Mouse (Mus musculus) midbrain, embryonic 13.5 days (tissue): ENCODE results near the gene Sfmbt2. TPM values are rescaled to one million over a fixed set of nuclear protein-coding genes. Genes with fewer than 3 reads are reported as not detected.

ENCODE experiments used
- ATAC-seq: fragments of 200-750 bp; cut with Nextera tagmentation; 2 replicates; pipeline ENCODE4 v1.8.0; 2017; ENCODE audit warnings: mild to moderate bottlenecking, moderate TSS enrichment, moderate library complexity
- H3K27ac ChIP-seq: fragments of 300-500 bp; sonication (generic); 2 replicates; pipeline ENCODE4 v1.5.1; 2015; ENCODE audit warnings: inconsistent platforms, mild to moderate bottlenecking, moderate library complexity
- H3K27me3 ChIP-seq: fragments of 300-500 bp; sonication (generic); 2 replicates; pipeline ENCODE4 v1.6.1; 2015; ENCODE audit warnings: mild to moderate bottlenecking, inconsistent platforms
- H3K36me3 ChIP-seq: fragments of 300-500 bp; sonication (generic); 2 replicates; pipeline ENCODE4 v1.6.1; 2015; ENCODE audit warnings: mild to moderate bottlenecking, inconsistent platforms
- H3K4me1 ChIP-seq: fragments of 300-500 bp; sonication (generic); replicated peaks from 2 replicates; pipeline ENCODE4 v1.6.1; 2015; ENCODE audit warnings: inconsistent platforms
- H3K4me2 ChIP-seq: fragments of 300-500 bp; sonication (generic); replicated peaks from 2 replicates; pipeline ENCODE4 v1.6.1; 2015; ENCODE audit warnings: moderate library complexity, mild to moderate bottlenecking, inconsistent platforms
- H3K4me3 ChIP-seq: fragments of 300-500 bp; sonication (generic); replicated peaks from 2 replicates; pipeline ENCODE4 v1.5.1; 2015; ENCODE audit warnings: mild to moderate bottlenecking, inconsistent platforms
- H3K9ac ChIP-seq: fragments of 300-500 bp; sonication (generic); replicated peaks from 2 replicates; pipeline ENCODE4 v1.6.1; 2015; ENCODE audit warnings: mild to moderate bottlenecking, inconsistent platforms
- H3K9me3 ChIP-seq: fragments of 300-500 bp; sonication (generic); 2 replicates; pipeline ENCODE4 v1.6.1; 2016; ENCODE audit warnings: mild to moderate bottlenecking, inconsistent platforms
- WGBS: fragments of 180-500 bp; shearing (Covaris S2); methylation state at CpG from one replicate; pipeline ENCODE4 v1.1.7; 2015; 5-methylcytosine and 5-hydroxymethylcytosine counted together
- microRNA counts: library from miRNA; unstranded; fragments of <30 nt; microRNA quantifications from one replicate; lab custom pipeline; 2016
- microRNA-seq: library from miRNA; unstranded; fragments of <30 nt; microRNA quantifications from one replicate; pipeline ENCODE4, GENCODE M21; 2016
- polyA plus RNA-seq: library from polyadenylated mRNA; unstranded; fragments of >200 nt; fragmentation: Nextera tagmentation; extraction: Ambion mirVana; gene quantifications from 2 replicates; pipeline ENCODE4 v1.2.1, GENCODE M21; 2015

Gene Sfmbt2
- polyA plus RNA-seq, 1 experiment from 2014 or later, result 2.9 TPM

DNA sequence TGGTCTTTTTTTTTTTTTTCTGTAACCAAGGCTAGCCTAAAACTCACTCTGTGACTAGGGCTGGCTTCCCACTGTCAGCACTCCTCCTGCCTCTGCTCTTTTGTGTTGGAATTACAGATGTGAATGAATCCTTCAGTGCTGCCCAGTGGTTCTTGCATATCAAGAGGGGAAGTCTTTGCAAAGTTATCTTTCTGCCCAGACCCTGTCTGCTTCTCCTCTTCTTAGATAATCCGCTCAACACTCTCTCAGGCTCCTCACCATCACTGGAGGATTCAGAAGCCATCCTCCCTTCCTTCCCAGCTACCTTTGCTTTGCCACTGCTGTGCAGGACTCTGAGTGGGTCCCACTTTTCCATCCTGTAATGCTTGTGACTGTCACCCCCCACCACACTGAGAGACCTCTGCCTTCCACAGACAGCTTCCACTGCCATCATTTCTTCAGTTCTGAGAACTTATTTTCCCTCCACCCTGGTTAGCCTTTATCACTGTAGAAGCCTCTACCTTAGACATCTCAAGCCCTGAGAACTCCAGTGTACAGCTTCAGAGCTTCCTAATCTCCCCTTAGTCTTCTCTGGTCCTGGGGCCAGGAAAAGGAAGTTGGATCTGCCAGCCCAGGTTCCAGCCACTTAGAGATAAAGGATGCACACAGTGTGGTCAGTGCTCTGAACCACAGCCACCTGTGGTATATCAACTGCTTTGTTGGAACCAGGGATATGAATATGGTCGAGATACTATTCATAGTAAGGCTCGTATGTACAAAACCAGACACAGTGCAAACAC, 205.8 kb downstream of the Sfmbt2 start:
- Histone ChIP-seq H3K36me3 (no peaks in the 10 kb centered on the region), H3K27me3 (no peaks in the 10 kb centered on the region), H3K4me1 (no peaks in the 10 kb centered on the region), H3K27ac (no peak overlapping the region), H3K4me2 (no peak overlapping the region), H3K4me3 (no peak overlapping the region), H3K9me3 (no peaks in the 10 kb centered on the region), H3K9ac (no peak overlapping the region)
- WGBS, result 86% methylated on average over 3 of the region's 3 CpGs
- ATAC-seq, result no peak

DNA sequence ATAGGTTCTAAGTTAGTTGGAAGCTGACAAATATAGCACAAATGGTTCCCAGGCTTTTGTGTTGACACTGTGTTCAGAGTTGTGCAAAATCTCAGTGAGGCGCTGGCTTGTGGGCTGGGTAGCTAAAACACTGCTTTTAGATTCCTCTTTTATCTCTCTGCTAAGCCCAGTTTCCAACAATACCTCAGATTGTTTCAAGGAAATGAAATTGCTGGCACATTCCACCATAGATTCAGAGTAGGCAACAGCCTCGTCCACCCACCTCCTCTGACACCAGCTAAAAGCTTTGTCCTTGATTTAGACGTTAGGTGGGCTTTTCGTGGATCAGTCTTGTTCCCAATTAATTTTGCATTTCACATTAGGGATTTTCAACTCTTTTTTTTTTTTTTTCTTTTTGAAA, 212.4 kb downstream of the Sfmbt2 start:
- Histone ChIP-seq H3K4me2 (no peak overlapping the region), H3K27me3 (no peaks in the 10 kb centered on the region), H3K4me1 (no peaks in the 10 kb centered on the region), H3K36me3 (no peaks in the 10 kb centered on the region), H3K27ac (no peak overlapping the region), H3K9ac (no peak overlapping the region), H3K9me3 (no peaks in the 10 kb centered on the region), H3K4me3 (no peak overlapping the region)
- no peak for ATAC-seq
- 49% methylated on average over 4 of the region's 4 CpGs for WGBS

DNA sequence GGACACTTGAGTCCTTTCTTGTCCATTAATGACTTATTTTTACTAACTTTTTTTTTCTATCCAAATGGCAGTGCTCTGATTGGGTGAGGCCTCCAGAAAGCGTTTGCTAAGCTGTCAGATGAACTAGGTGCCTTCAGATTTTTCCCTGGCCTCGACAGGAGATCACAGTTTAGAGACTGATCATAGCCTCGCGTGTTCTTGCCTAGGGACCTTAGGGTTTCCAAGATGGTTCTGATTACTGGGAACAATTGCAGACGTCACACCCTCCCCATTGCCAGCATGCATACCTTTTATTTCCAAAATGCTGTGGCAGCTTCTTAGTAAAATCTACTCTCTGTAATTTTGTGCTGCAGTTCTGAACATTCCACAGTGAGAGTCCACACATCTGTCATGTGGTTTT, 212.8 kb downstream of the Sfmbt2 start:
- Histone ChIP-seq H3K4me2 (no peak overlapping the region), H3K9me3 (no peaks in the 10 kb centered on the region), H3K27me3 (no peaks in the 10 kb centered on the region), H3K27ac (no peak overlapping the region), H3K4me1 (no peaks in the 10 kb centered on the region), H3K4me3 (no peak overlapping the region), H3K9ac (no peak overlapping the region), H3K36me3 (no peaks in the 10 kb centered on the region)
- ATAC-seq, result no peak
- WGBS, result 70% methylated on average over 5 of the region's 5 CpGs

DNA sequence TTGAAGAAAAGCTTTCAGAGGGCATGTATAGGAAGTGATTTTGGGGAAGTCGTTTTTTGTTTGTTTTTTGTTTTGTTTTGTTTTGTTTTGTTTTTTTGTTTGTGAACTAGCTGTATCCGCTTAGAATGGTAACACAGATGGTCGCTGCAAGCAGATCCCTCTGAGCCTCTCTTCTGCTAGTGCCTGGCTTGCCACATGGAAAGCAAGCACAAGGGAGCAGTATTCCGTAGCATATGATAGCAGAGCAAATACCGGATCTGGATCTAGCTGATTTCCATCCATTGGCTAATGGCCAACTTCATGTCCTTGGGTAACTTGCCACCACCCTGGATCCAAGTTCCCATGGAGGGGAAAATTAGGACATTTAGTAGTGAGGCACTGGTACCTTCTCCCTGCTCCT, 221.0 kb downstream of the Sfmbt2 start:
- H3K27me3 ChIP-seq, result no peaks in the 10 kb centered on the region
- H3K4me1 ChIP-seq, result no peaks in the 10 kb centered on the region
- no peaks in the 10 kb centered on the region for H3K9me3 ChIP-seq
- H3K9ac ChIP-seq, result no peak overlapping the region
- no peak overlapping the region for H3K4me2 ChIP-seq
- no peak for ATAC-seq
- no peak overlapping the region for H3K4me3 ChIP-seq
- H3K27ac ChIP-seq, result no peak overlapping the region
- 82% methylated on average over 5 of the region's 5 CpGs for WGBS
- H3K36me3 ChIP-seq, result no peaks in the 10 kb centered on the region

DNA sequence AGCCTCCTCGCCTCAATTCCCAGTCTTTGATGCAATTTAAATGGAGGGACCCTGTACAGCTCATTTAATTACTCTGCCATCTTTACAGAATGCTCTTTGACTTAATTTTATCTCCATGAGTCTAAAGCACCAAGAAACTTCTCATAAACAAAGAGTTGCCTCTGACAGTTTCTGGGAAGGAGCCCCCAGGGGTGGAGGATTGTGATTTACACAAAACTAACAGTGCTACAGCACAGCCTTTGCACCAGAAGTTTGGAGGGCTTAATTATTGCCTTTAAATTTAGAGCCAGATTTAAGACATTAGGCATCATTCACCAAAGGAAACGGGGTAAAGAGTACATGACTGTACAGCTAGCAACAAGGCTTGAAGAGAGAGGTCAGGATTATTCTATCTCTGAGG, 245.2 kb downstream of the Sfmbt2 start:
- Histone ChIP-seq H3K9ac (no peak overlapping the region), H3K36me3 (no peaks in the 10 kb centered on the region), H3K4me2 (no peak overlapping the region), H3K4me1 (no peaks in the 10 kb centered on the region), H3K27me3 (no peaks in the 10 kb centered on the region), H3K9me3 (no peaks in the 10 kb centered on the region), H3K27ac (no peak overlapping the region), H3K4me3 (no peak overlapping the region)
- 71% methylated on average over 2 of the region's 2 CpGs for WGBS
- no peak for ATAC-seq

MicroRNAs encoded within 50 kb of the gene (microRNA counts, 519-probe panel; counts per million panel counts)
- microRNA mmu-miR-297a+mmu-miR-466f+mmu-miR-669b (lab: Ali Mortazavi, UCI) (110 counts per million, percentile 56 among the panel's probes with 10 or more counts), microRNA mmu-miR-297b-3p (lab: Ali Mortazavi, UCI) (110 counts per million, percentile 56 among the panel's probes with 10 or more counts), microRNA mmu-miR-297b-5p (lab: Ali Mortazavi, UCI) (110 counts per million, percentile 56 among the panel's probes with 10 or more counts), microRNA mmu-miR-297c (lab: Ali Mortazavi, UCI) (110 counts per million, percentile 56 among the panel's probes with 10 or more counts), microRNA mmu-miR-466a-3p+mmu-miR-466b-3-3p (lab: Ali Mortazavi, UCI) (4,442 counts per million, percentile 81 among the panel's probes with 10 or more counts), microRNA mmu-miR-466a-5p+mmu-miR-466e-5p (lab: Ali Mortazavi, UCI) (110 counts per million, percentile 56 among the panel's probes with 10 or more counts), microRNA mmu-miR-466c-5p (lab: Ali Mortazavi, UCI) (110 counts per million, percentile 56 among the panel's probes with 10 or more counts), microRNA mmu-miR-466d-3p (lab: Ali Mortazavi, UCI) (1,604 counts per million, percentile 59 among the panel's probes with 10 or more counts), microRNA mmu-miR-466d-5p (lab: Ali Mortazavi, UCI) (110 counts per million, percentile 56 among the panel's probes with 10 or more counts), microRNA mmu-miR-466f-5p (lab: Ali Mortazavi, UCI) (110 counts per million, percentile 56 among the panel's probes with 10 or more counts), microRNA mmu-miR-466g (lab: Ali Mortazavi, UCI) (3,347 counts per million, percentile 68 among the panel's probes with 10 or more counts), microRNA mmu-miR-466h (lab: Ali Mortazavi, UCI) (110 counts per million, percentile 56 among the panel's probes with 10 or more counts), microRNA mmu-miR-466l (lab: Ali Mortazavi, UCI) (110 counts per million, percentile 56 among the panel's probes with 10 or more counts), microRNA mmu-miR-467a (lab: Ali Mortazavi, UCI) (2,420 counts per million, percentile 61 among the panel's probes with 10 or more counts), microRNA mmu-miR-467b (lab: Ali Mortazavi, UCI) (110 counts per million, percentile 56 among the panel's probes with 10 or more counts), microRNA mmu-miR-467c (lab: Ali Mortazavi, UCI) (1,763 counts per million, percentile 59 among the panel's probes with 10 or more counts), microRNA mmu-miR-467d (lab: Ali Mortazavi, UCI) (110 counts per million, percentile 56 among the panel's probes with 10 or more counts), microRNA mmu-miR-467e (lab: Ali Mortazavi, UCI) (110 counts per million, percentile 56 among the panel's probes with 10 or more counts), microRNA mmu-miR-669a (lab: Ali Mortazavi, UCI) (3,855 counts per million, percentile 72 among the panel's probes with 10 or more counts), microRNA mmu-miR-669e (lab: Ali Mortazavi, UCI) (110 counts per million, percentile 56 among the panel's probes with 10 or more counts), microRNA mmu-miR-669f (lab: Ali Mortazavi, UCI) (4,293 counts per million, percentile 79 among the panel's probes with 10 or more counts), microRNA mmu-miR-669g (lab: Ali Mortazavi, UCI) (110 counts per million, percentile 56 among the panel's probes with 10 or more counts), microRNA mmu-miR-669h-5p (lab: Ali Mortazavi, UCI) (110 counts per million, percentile 56 among the panel's probes with 10 or more counts), microRNA mmu-miR-669i (lab: Ali Mortazavi, UCI) (110 counts per million, percentile 56 among the panel's probes with 10 or more counts), microRNA mmu-miR-669j (lab: Ali Mortazavi, UCI) (110 counts per million, percentile 56 among the panel's probes with 10 or more counts), microRNA mmu-miR-669m (lab: Ali Mortazavi, UCI) (110 counts per million, percentile 56 among the panel's probes with 10 or more counts), microRNA mmu-miR-669o (lab: Ali Mortazavi, UCI) (1,763 counts per million, percentile 59 among the panel's probes with 10 or more counts)

Small RNA genes within 50 kb of the gene (microRNA-seq; reads per million reads assigned to microRNA genes)
- gene Gm22051 (not detected), gene Gm22072 (not detected), gene Gm22091 (not detected), gene Gm22166 (not detected), gene Gm22239 (0.82 reads per million), gene Gm22626 (not detected), gene Gm22635 (not detected), gene Gm22677 (not detected), gene Gm22678 (not detected), gene Gm22775 (not detected), gene Gm22925 (2.5 reads per million, percentile 7 among the genes with 10 or more reads in this experiment), gene Gm23108 (not detected), gene Gm23288 (not detected), gene Gm23542 (not detected), gene Gm23569 (not detected), gene Gm23571 (not detected), gene Gm23578 (not detected), gene Gm23651 (not detected), gene Gm23988 (not detected), gene Gm24028 (not detected), gene Gm24167 (not detected), gene Gm24315 (not detected), gene Gm24342 (not detected), gene Gm24488 (not detected), gene Gm24640 (not detected), gene Gm24673 (not detected), gene Gm24761 (not detected), gene Gm24806 (not detected), gene Gm25022 (not detected), gene Gm25158 (not detected), gene Gm25263 (not detected), gene Gm25285 (not detected), gene Gm25316 (not detected), gene Gm25451 (not detected), gene Gm25673 (not detected), gene Gm25680 (not detected), gene Gm25701 (not detected), gene Gm25753 (not detected), gene Gm25943 (not detected), gene Gm26060 (not detected), gene Gm26073 (not detected), gene Gm26092 (not detected), gene Gm26156 (not detected), gene Gm26229 (not detected), gene Gm26398 (not detected), gene Gm26426 (not detected), gene Gm26431 (not detected), gene Gm26491 (not detected), gene Mir297a-2 (7.4 reads per million, percentile 24 among the genes with 10 or more reads in this experiment), gene Mir297a-3 (not detected), gene Mir297a-4 (not detected), gene Mir297b (not detected), gene Mir297c (not detected), gene Mir466 (0.62 reads per million), gene Mir466b-1 (not detected), gene Mir466b-2 (not detected), gene Mir466b-3 (0.62 reads per million), gene Mir466b-4 (not detected), gene Mir466b-5 (not detected), gene Mir466b-6 (not detected), gene Mir466b-7 (not detected), gene Mir466b-8 (not detected), gene Mir466c-1 (not detected), gene Mir466c-2 (not detected), gene Mir466d (not detected), gene Mir466e (not detected), gene Mir466f-1 (not detected), gene Mir466f-2 (not detected), gene Mir466f-3 (not detected), gene Mir466g (not detected), gene Mir466h (not detected), gene Mir466l (not detected), gene Mir466m (not detected), gene Mir466n (27.6 reads per million, percentile 39 among the genes with 10 or more reads in this experiment), gene Mir466o (not detected), gene Mir466p (not detected), gene Mir467a-1 (not detected), gene Mir467a-10 (not detected), gene Mir467a-2 (not detected), gene Mir467a-3 (not detected), gene Mir467a-4 (not detected), gene Mir467a-5 (not detected), gene Mir467a-6 (not detected), gene Mir467a-7 (not detected), gene Mir467a-8 (not detected), gene Mir467a-9 (not detected), gene Mir467b (not detected), gene Mir467c (1,730 reads per million, percentile 84 among the genes with 10 or more reads in this experiment), gene Mir467d (1,391 reads per million, percentile 81 among the genes with 10 or more reads in this experiment), gene Mir467e (1,428 reads per million, percentile 81 among the genes with 10 or more reads in this experiment), gene Mir669a-1 (not detected), gene Mir669a-10 (not detected), gene Mir669a-11 (not detected), gene Mir669a-12 (not detected), gene Mir669a-2 (not detected), gene Mir669a-3 (0.62 reads per million), gene Mir669a-4 (not detected), gene Mir669a-5 (not detected), gene Mir669a-6 (not detected), gene Mir669a-7 (not detected), gene Mir669a-8 (not detected), gene Mir669a-9 (not detected), gene Mir669b (not detected), gene Mir669c (105 reads per million, percentile 53 among the genes with 10 or more reads in this experiment), gene Mir669d (not detected), gene Mir669d-2 (not detected), gene Mir669e (24.3 reads per million, percentile 37 among the genes with 10 or more reads in this experiment), gene Mir669f (not detected), gene Mir669g (not detected), gene Mir669h (10.1 reads per million, percentile 28 among the genes with 10 or more reads in this experiment), gene Mir669i (not detected), gene Mir669j (not detected), gene Mir669k (not detected), gene Mir669l (337 reads per million, percentile 65 among the genes with 10 or more reads in this experiment), gene Mir669m-1 (not detected), gene Mir669m-2 (not detected), gene Mir669o (506 reads per million, percentile 72 among the genes with 10 or more reads in this experiment), gene Mir669p-1 (not detected), gene Mir669p-2 (not detected)

Other genes starting within 250 kb of the Sfmbt2 start
- gene Itih2, start 239.1 kb upstream of the Sfmbt2 start, polyA plus RNA-seq, result 0.81 and 1.0 TPM in 2 replicates
- gene Itih5, start 216.9 kb upstream of the Sfmbt2 start, polyA plus RNA-seq, result 4.7 and 6.2 TPM in 2 replicates